Mouse (Mus musculus) heart, embryonic 15.5 days (tissue): ENCODE measurements around the gene Taf1c. TPM values are rescaled to one million over a fixed set of nuclear protein-coding genes. Genes with fewer than 3 reads are reported as not detected.
A peak's percentile ranks its signal among the peaks of the same experiment; 100 is the strongest.

Experiments
- ATAC-seq: fragments of 200-750 bp; cut with Nextera tagmentation; replicated peaks from 2 replicates; pipeline ENCODE4 v1.8.0; 2017; ENCODE audit warnings: low read depth, moderate TSS enrichment; ENCODE audit not compliant: insufficient number of reproducible peaks, insufficient read depth, low FRiP score
- H3K27ac ChIP-seq: fragments of 300-500 bp; sonication (generic); 2 replicates; pipeline ENCODE4 v1.5.1; 2015; ENCODE audit warnings: mild to moderate bottlenecking, inconsistent platforms
- H3K27me3 ChIP-seq: fragments of 300-500 bp; sonication (generic); 2 replicates; pipeline ENCODE4 v1.6.1; 2015; ENCODE audit warnings: inconsistent platforms
- H3K36me3 ChIP-seq: fragments of 300-500 bp; sonication (generic); 2 replicates; pipeline ENCODE4 v1.6.1; 2015; ENCODE audit warnings: mild to moderate bottlenecking, inconsistent platforms
- H3K4me1 ChIP-seq: fragments of 300-500 bp; sonication (generic); replicated peaks from 2 replicates; pipeline ENCODE4 v1.6.1; 2015; ENCODE audit warnings: inconsistent platforms
- H3K4me2 ChIP-seq: fragments of 300-500 bp; sonication (generic); 2 replicates; pipeline ENCODE4 v1.6.1; 2015; ENCODE audit warnings: inconsistent platforms, mild to moderate bottlenecking, moderate library complexity
- H3K4me3 ChIP-seq: fragments of 300-500 bp; sonication (generic); 2 replicates; pipeline ENCODE4 v1.5.1; 2015; ENCODE audit warnings: mild to moderate bottlenecking, inconsistent platforms
- H3K9ac ChIP-seq: fragments of 300-500 bp; sonication (generic); 2 replicates; pipeline ENCODE4 v1.6.1; 2015; ENCODE audit warnings: mild to moderate bottlenecking, inconsistent platforms
- H3K9me3 ChIP-seq: fragments of 300-500 bp; sonication (generic); replicated peaks from 2 replicates; pipeline ENCODE4 v1.6.1; 2016; ENCODE audit warnings: inconsistent platforms
- WGBS: fragments of 180-500 bp; shearing (Covaris S2); methylation state at CpG from one replicate; pipeline ENCODE4 v1.1.7; 2015; ENCODE audit warnings: mixed read lengths; 5-methylcytosine and 5-hydroxymethylcytosine counted together
- polyA plus RNA-seq: library from polyadenylated mRNA; unstranded; fragments of >200 nt; fragmentation: Nextera tagmentation; extraction: Ambion mirVana; gene quantifications from 2 replicates; pipeline ENCODE4 v1.2.1, GENCODE M21; 2015

The Taf1c gene
- polyA plus RNA-seq, 1 experiment from 2014 or later, result 4.1 TPM

GRCm38 (mm10) chr8:119604398-119604803 is 621 bp downstream of the Taf1c start:
- Histone ChIP-seq H3K4me2 (peak overlapping the region; percentile 83), H3K4me1 (peaks cover 15% of the 10 kb centered on the region), H3K9me3 (peaks cover 5% of the 10 kb centered on the region; the same call in 1 of the 2 replicates), H3K9ac (peak overlapping the region; percentile 78), H3K4me3 (peak overlapping the region; percentile 86), H3K27me3 (no peaks in the 10 kb centered on the region), H3K36me3 (peaks cover 28% of the 10 kb centered on the region), H3K27ac (peak overlapping the region; percentile 58)
- WGBS, result 14% methylated on average over 12 of the region's 12 CpGs
- no peak for ATAC-seq

- Histone ChIP-seq H3K4me3 (peak overlapping the region; percentile 86; the same call in 1 of the 2 replicates), H3K9me3 (no peaks in the 10 kb centered on the region)
Observed at GRCm38 (mm10) chr8:119603771-119604170, 1.3 kb downstream of the Taf1c start.

GRCm38 (mm10) chr8:119591456-119591855 is 13.6 kb downstream of the Taf1c start:
- H3K4me3 ChIP-seq, result no peak overlapping the region
- 82% methylated on average over 7 of the region's 7 CpGs for WGBS
- no peaks in the 10 kb centered on the region for H3K36me3 ChIP-seq
- no peaks in the 10 kb centered on the region; the same call in 1 of the 2 replicates for H3K27me3 ChIP-seq
- H3K9me3 ChIP-seq, result no peaks in the 10 kb centered on the region
- no peak overlapping the region for H3K27ac ChIP-seq
- no peak overlapping the region for H3K4me2 ChIP-seq
- no peak overlapping the region for H3K9ac ChIP-seq
- H3K4me1 ChIP-seq, result peaks cover 29% of the 10 kb centered on the region
- no peak for ATAC-seq

More at GRCm38 (mm10) chr8:119603771-119604170, 1.3 kb downstream of the Taf1c start:
- no peak for ATAC-seq
- WGBS, result 91% methylated on average over 4 of the region's 4 CpGs
- Histone ChIP-seq H3K4me1 (peaks cover 15% of the 10 kb centered on the region), H3K4me2 (peak overlapping the region; percentile 83), H3K9ac (no peak overlapping the region), H3K36me3 (peaks cover 35% of the 10 kb centered on the region), H3K27ac (no peak overlapping the region), H3K27me3 (no peaks in the 10 kb centered on the region)

- Histone ChIP-seq H3K27me3 (no peaks in the 10 kb centered on the region; the same call in 1 of the 2 replicates), H3K9ac (no peak overlapping the region), H3K9me3 (no peaks in the 10 kb centered on the region), H3K4me3 (no peak overlapping the region), H3K4me1 (peaks cover 28% of the 10 kb centered on the region), H3K4me2 (no peak overlapping the region), H3K36me3 (no peaks in the 10 kb centered on the region), H3K27ac (no peak overlapping the region)
- 60% methylated on average over 14 of the region's 14 CpGs for WGBS
- ATAC-seq, result no peak
Observed at GRCm38 (mm10) chr8:119590348-119590747, 14.7 kb downstream of the Taf1c start.

GRCm38 (mm10) chr8:119588844-119589243 is 16.2 kb downstream of the Taf1c start:
- Histone ChIP-seq H3K36me3 (no peaks in the 10 kb centered on the region), H3K27me3 (no peaks in the 10 kb centered on the region; the same call in 1 of the 2 replicates), H3K4me2 (peak overlapping the region; percentile 14), H3K4me1 (peaks cover 20% of the 10 kb centered on the region), H3K27ac (peak overlapping the region; percentile 58), H3K9me3 (no peaks in the 10 kb centered on the region), H3K4me3 (no peak overlapping the region), H3K9ac (no peak overlapping the region)
- peak; percentile 38; the same call in 1 of the 2 replicates for ATAC-seq
- 14% methylated on average over 10 of the region's 10 CpGs for WGBS

GRCm38 (mm10) chr8:119588321-119588720 is 16.7 kb downstream of the Taf1c start:
- ATAC-seq, result no peak
- WGBS, result 53% methylated on average over 4 of the region's 4 CpGs
- no peak overlapping the region for H3K4me3 ChIP-seq
- H3K9ac ChIP-seq, result no peak overlapping the region
- no peaks in the 10 kb centered on the region for H3K36me3 ChIP-seq
- H3K4me1 ChIP-seq, result peaks cover 20% of the 10 kb centered on the region
- peak overlapping the region; percentile 14 for H3K4me2 ChIP-seq
- no peaks in the 10 kb centered on the region for H3K9me3 ChIP-seq
- H3K27ac ChIP-seq, result peak overlapping the region; percentile 58
- H3K27me3 ChIP-seq, result no peaks in the 10 kb centered on the region; the same call in 1 of the 2 replicates

GRCm38 (mm10) chr8:119585901-119586300 is 19.1 kb downstream of the Taf1c start:
- Histone ChIP-seq H3K9me3 (no peaks in the 10 kb centered on the region), H3K4me3 (peak overlapping the region; percentile 40), H3K4me1 (peaks cover 20% of the 10 kb centered on the region), H3K27ac (no peak overlapping the region), H3K36me3 (no peaks in the 10 kb centered on the region), H3K9ac (peak overlapping the region; percentile 15; the same call in 1 of the 2 replicates), H3K27me3 (no peaks in the 10 kb centered on the region), H3K4me2 (peak overlapping the region; percentile 64)
- ATAC-seq, result peak; percentile 53; the same call in 1 of the 2 replicates
- 11% methylated on average over 24 of the region's 24 CpGs for WGBS

GRCm38 (mm10) chr8:119580441-119581161 is 24.4 kb downstream of the Taf1c start:
- ATAC-seq, result peak; percentile 70; the same call in 1 of the 2 replicates

GRCm38 (mm10) chr8:119579096-119579495 is 25.9 kb downstream of the Taf1c start:
- Histone ChIP-seq H3K4me3 (no peak overlapping the region), H3K9ac (no peak overlapping the region), H3K4me1 (peaks cover 13% of the 10 kb centered on the region), H3K27me3 (peaks cover 24% of the 10 kb centered on the region), H3K27ac (no peak overlapping the region), H3K4me2 (no peak overlapping the region), H3K36me3 (no peaks in the 10 kb centered on the region), H3K9me3 (no peaks in the 10 kb centered on the region)
- 53% methylated on average over 13 of the region's 13 CpGs for WGBS
- no peak for ATAC-seq

More at GRCm38 (mm10) chr8:119580441-119581161, 24.4 kb downstream of the Taf1c start:
- H3K9ac ChIP-seq, result no peak overlapping the region
- no peak overlapping the region for H3K27ac ChIP-seq
- no peak overlapping the region for H3K4me2 ChIP-seq
- whole genome bisulfite sequencing, result 54% methylated on average over 5 of the region's 5 CpGs
- H3K27me3 ChIP-seq, result peaks cover 22% of the 10 kb centered on the region
- H3K9me3 ChIP-seq, result no peaks in the 10 kb centered on the region
- no peak overlapping the region for H3K4me3 ChIP-seq
- H3K36me3 ChIP-seq, result no peaks in the 10 kb centered on the region
- peaks cover 6% of the 10 kb centered on the region; the same call in 1 of the 2 replicates for H3K4me1 ChIP-seq

- H3K9me3 ChIP-seq, result no peaks in the 10 kb centered on the region
- no peak; the same call in 1 of the 2 replicates for ATAC-seq
Observed at GRCm38 (mm10) chr8:119575366-119575726, 29.7 kb downstream of the Taf1c start.

GRCm38 (mm10) chr8:119574437-119575365 is 30.3 kb downstream of the Taf1c start, which contains the start of the genes Hsdl1 and Dnaaf1:
Gene Hsdl1 (minus strand): TSS chr8:119575183.
Gene Dnaaf1 (plus strand): TSS chr8:119575235.
- Histone ChIP-seq H3K27ac (peak within 1 kb of the TSS; percentile 59), H3K27me3 (peaks cover 24% of the 10 kb centered on the region), H3K4me3 (peak within 1 kb of the TSS; percentile 74), H3K9me3 (no peaks in the 10 kb centered on the region), H3K36me3 (no peaks in the 10 kb centered on the region), H3K4me2 (peak within 1 kb of the TSS; percentile 85), H3K9ac (peak within 1 kb of the TSS; percentile 73), H3K4me1 (peaks cover 14% of the 10 kb centered on the region)
- under 1% methylated on average over 70 of the region's 97 CpGs for WGBS
- peak; percentile 90 for ATAC-seq

More at GRCm38 (mm10) chr8:119575366-119575726, 29.7 kb downstream of the Taf1c start:
- Histone ChIP-seq H3K27ac (no peak overlapping the region), H3K4me1 (peaks cover 17% of the 10 kb centered on the region), H3K27me3 (peaks cover 24% of the 10 kb centered on the region), H3K4me3 (peak overlapping the region; percentile 74), H3K4me2 (peak overlapping the region; percentile 85), H3K9ac (peak overlapping the region; percentile 73), H3K36me3 (no peaks in the 10 kb centered on the region)
- 2% methylated on average over 16 of the region's 16 CpGs for WGBS
